Mouse (Mus musculus): ENCODE data around the gene Akap8l.

Gene Akap8l

GRCm38 (mm10) chr17:32356766-32357760 is 6.7 kb upstream of the Akap8l start:
- DNase-seq, result no peak

GRCm38 (mm10) chr17:32356281-32356680 is 5.9 kb upstream of the Akap8l start:
- no peak for DNase-seq

GRCm38 (mm10) chr17:32355031-32355430 is 4.6 kb upstream of the Akap8l start:
- peak in 1 of 2 experiments; percentile 13 for DNase-seq

GRCm38 (mm10) chr17:32354211-32354610 is 3.8 kb upstream of the Akap8l start:
- DNase-seq, result no peak

GRCm38 (mm10) chr17:32353696-32354095 is 3.3 kb upstream of the Akap8l start:
- DNase-seq, result peak; percentile 94 to 97

- no peak for DNase-seq
These were observed 1.3 kb upstream of the Akap8l start for GRCm38 (mm10) chr17:32351726-32352125.

- DNase-seq, result no peak
These were observed 862 bp upstream of the Akap8l start for GRCm38 (mm10) chr17:32351269-32351668.

GRCm38 (mm10) chr17:32349851-32350381 is 491 bp downstream of the Akap8l start:
- DNase-seq, result no peak

GRCm38 (mm10) chr17:32349037-32349732 is 1.2 kb downstream of the Akap8l start:
- peak in 1 of 2 experiments; percentile 43 for DNase-seq

GRCm38 (mm10) chr17:32348406-32348805 is 2.0 kb downstream of the Akap8l start:
- no peak for DNase-seq

- DNase-seq, result no peak
These were observed 9.3 kb downstream of the Akap8l start for GRCm38 (mm10) chr17:32341102-32341501.

GRCm38 (mm10) chr17:32340110-32340509 is 10.3 kb downstream of the Akap8l start:
- no peak for DNase-seq

- no peak for DNase-seq
These were observed 14.5 kb downstream of the Akap8l start for GRCm38 (mm10) chr17:32335869-32336268.

GRCm38 (mm10) chr17:32334921-32335320 is 15.5 kb downstream of the Akap8l start:
- DNase-seq, result no peak

GRCm38 (mm10) chr17:32333675-32334303 is 16.6 kb downstream of the Akap8l start:
- no peak for DNase-seq

GRCm38 (mm10) chr17:32327501-32327900 is 22.9 kb downstream of the Akap8l start:
- no peak for DNase-seq

- DNase-seq, result no peak
These were observed 27.6 kb downstream of the Akap8l start for GRCm38 (mm10) chr17:32322809-32323208.

- no peak for DNase-seq
These were observed 28.6 kb downstream of the Akap8l start for GRCm38 (mm10) chr17:32321836-32322235.

GRCm38 (mm10) chr17:32321390-32321734 is 29.0 kb downstream of the Akap8l start:
- no peak for DNase-seq

- DNase-seq, result peak; percentile 98 to 99
These were observed 29.6 kb downstream of the Akap8l start, which contains the start of gene Akap8 for GRCm38 (mm10) chr17:32320597-32321389. Gene Akap8 (minus strand): TSS chr17:32321238.

- DNase-seq, result no peak
These were observed 30.5 kb downstream of the Akap8l start for GRCm38 (mm10) chr17:32319950-32320349.

GRCm38 (mm10) chr17:32317708-32318107 is 32.7 kb downstream of the Akap8l start:
- DNase-seq, result no peak

Data from kidney, postnatal 25 days (tissue).